ENCODE assay signal across 21 mouse cellular contexts in the genomic region with DNA sequence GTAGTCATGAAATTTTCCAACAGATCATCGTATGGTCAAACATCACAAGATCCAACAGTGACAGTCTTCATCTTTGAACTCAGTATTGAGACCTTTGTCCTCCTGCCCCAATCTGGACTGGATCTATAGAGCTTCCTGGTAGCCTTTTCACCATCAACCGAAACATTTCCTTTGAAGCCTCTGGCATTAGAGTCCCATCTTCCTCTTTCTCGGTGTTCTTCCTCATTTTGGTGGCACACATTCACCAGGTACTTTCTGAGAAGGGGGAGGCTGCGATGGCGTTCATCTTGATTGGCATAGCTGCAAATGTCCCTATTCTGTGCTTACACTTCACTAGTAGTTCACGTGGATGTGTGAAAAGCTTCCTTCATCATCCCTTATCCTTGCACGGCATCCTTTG.
DNase-seq lines count a peak whose midpoint lies in the region; ATAC-seq and TF ChIP-seq lines count a peak whose summit lies in the region.
"Had no signal": no experiment of that assay in that cellular context is flagged by ENCODE, and none has a peak within 500 bp of the region (broad histone marks: within the 10 kb centered on the region; RNA-seq: fewer than 3 reads in every experiment).

No protein-coding gene starts in this region.

- no peaks in the 10 kb centered on the region for H3K27me3 ChIP-seq in CH12.LX (replicated peaks)
- H3K27me3 ChIP-seq: embryonic facial prominence, embryonic 13.5 days; forebrain, embryonic 13.5 days; hindbrain, embryonic 15.5 days had no signal

- ATAC-seq in common myeloid progenitor, adult 5-6 weeks (replicated peaks; ENCODE audit: low read depth, poor library complexity, severe bottlenecking): peak; percentile 77
- peak; percentile 77 for ATAC-seq in megakaryocyte progenitor cell, adult 5-6 weeks (replicated peaks; ENCODE audit: poor library complexity)
- ATAC-seq: forebrain, embryonic 13.5 days; forebrain, postnatal 0 days; intestine, embryonic 16.5 days had no signal

- no peaks in the 10 kb centered on the region for H3K79me2 ChIP-seq in CH12.LX (replicated peaks; ENCODE audit: control insufficient read depth, extremely low read depth, insufficient read depth, poor library complexity, severe bottlenecking)

- H3K36me3 ChIP-seq in CH12.LX (replicated peaks in 1 of 2; ENCODE audit: control insufficient read depth in 1 of 2, insufficient read depth in 1 of 2, low read length in 1 of 2): peaks cover 3 to 65% of the 10 kb centered on the region in 2 experiments
- H3K36me3 ChIP-seq: hindbrain, embryonic 15.5 days had no signal

- peaks cover 24 to 93% of the 10 kb centered on the region in 2 experiments for H3K4me1 ChIP-seq in CH12.LX (ENCODE audit: control insufficient read depth in 1 of 2, insufficient read depth in 2 of 2)
- H3K4me1 ChIP-seq: embryonic facial prominence, embryonic 13.5 days; forebrain, embryonic 13.5 days; hindbrain, embryonic 15.5 days had no signal

- no peak overlapping the region for H3K9ac ChIP-seq in CH12.LX (ENCODE audit: insufficient read depth, low read depth)
- H3K9ac ChIP-seq: embryonic facial prominence, embryonic 13.5 days; forebrain, embryonic 13.5 days; forebrain, postnatal 0 days; hindbrain, embryonic 15.5 days had no signal

- peak overlapping the region; percentile 71 for H3K4me2 ChIP-seq in CH12.LX (ENCODE audit: insufficient read depth, low read depth, poor library complexity, severe bottlenecking)
- H3K4me2 ChIP-seq: embryonic facial prominence, embryonic 13.5 days; forebrain, embryonic 13.5 days; hindbrain, embryonic 15.5 days had no signal

- H3K4me3 ChIP-seq in CH12.LX (replicated peaks in 1 of 3; ENCODE audit: low read depth in 2 of 3, low read length in 2 of 3, poor library complexity in 1 of 3): peak overlapping the region in 1 of 3 experiments; percentile 18
- H3K4me3 ChIP-seq: embryonic facial prominence, embryonic 13.5 days; forebrain, embryonic 13.5 days; gastrocnemius, adult 2 months; heart, embryonic 10.5 days; hindbrain, embryonic 15.5 days had no signal

- dilution Hi-C loops in CH12.LX (cut with MboI; ENCODE audit: extremely low pct_ligation_motif_present, extremely low pct_unique_long_range_greater_than_20kb, low sequenced_read_pairs): no loop called here

- in situ Hi-C loops in CH12.LX (cut with MboI; ENCODE audit: low pct_ligation_motif_present, low pct_unique_long_range_greater_than_20kb, low sequenced_read_pairs): no loop called here

- peaks cover 2% of the 10 kb centered on the region for H3K9me3 ChIP-seq in CH12.LX (replicated peaks; ENCODE audit: low read length)
- H3K9me3 ChIP-seq: embryonic facial prominence, embryonic 13.5 days; forebrain, embryonic 13.5 days; heart, embryonic 10.5 days; hindbrain, embryonic 15.5 days had no signal

- TF ChIP-seq EP300 in CH12.LX (IDR thresholded peaks at IDR 0.05; ENCODE audit: low read length): peak; percentile 37; the same call in 1 of the 2 replicates

- TF ChIP-seq RAD21 in CH12.LX (IDR thresholded peaks at IDR 0.05; ENCODE audit: low read depth, low read length): no peak

- no peak for TF ChIP-seq CTCF in CH12.LX (conservative IDR thresholded peaks at IDR 0.05 in 1 of 2, IDR thresholded peaks at IDR 0.05 in 1 of 2; ENCODE audit: low read depth in 2 of 2, low read length in 2 of 2)

- TF ChIP-seq POLR2A in CH12.LX (IDR thresholded peaks at IDR 0.05; ENCODE audit: low read depth, low read length): no peak

- H3K27ac ChIP-seq in CH12.LX (ENCODE audit: insufficient read depth, low read depth): peak overlapping the region; percentile 28; the same call in 1 of the 2 replicates
- H3K27ac ChIP-seq: embryonic facial prominence, embryonic 13.5 days; forebrain, embryonic 13.5 days; gastrocnemius, adult 2 months; heart, embryonic 10.5 days; hindbrain, embryonic 15.5 days had no signal

- DNase-seq in CH12.LX (ENCODE audit: extremely low read depth): no peak
- DNase-seq in frontal cortex, postnatal 25 days (ENCODE audit: low spot score in 2 of 2): no peak
- no peak for DNase-seq in thymus, postnatal 14 days
- no peak for DNase-seq in right cerebral cortex, postnatal 14 days
- DNase-seq: adrenal gland, adult 8-10 months; adrenal gland, postnatal 36 days; cerebellum, adult 11 months; cerebellum, adult 8-10 months; cerebellum, postnatal 14 days; forebrain, postnatal 0 days; gastrocnemius, adult 2 months; gastrocnemius, postnatal 25 days; heart, adult 18-20 months; heart, postnatal 10 days had no signal

TF ChIP-seq in CH12.LX, 34 proteins besides CTCF, POLR2A, EP300 and RAD21:
- TF ChIP-seq MAX (IDR thresholded peaks at IDR 0.05; ENCODE audit: low read length) (0 out of 2 replicates have a peak, but pooled peaks have one; percentile 8), CHD1 (IDR thresholded peaks at IDR 0.05; ENCODE audit: low read depth, low read length) (0 out of 2 replicates have a peak, but pooled peaks have one; percentile 66), USF2 (conservative IDR thresholded peaks at IDR 0.05; ENCODE audit: low read depth, low read length) (no peak), RCOR1 (conservative IDR thresholded peaks at IDR 0.05; ENCODE audit: low read depth, low read length) (0 out of 2 replicates have a peak, but pooled peaks have one; percentile 13), JUND (conservative IDR thresholded peaks at IDR 0.05; ENCODE audit: low read depth, low read length) (no peak)
